Mouse (Mus musculus): ENCODE results near the gene Mecom. TPM values are rescaled to one million over a fixed set of nuclear protein-coding genes. Genes with fewer than 3 reads are reported as not detected.

The Mecom gene
- polyA plus RNA-seq, 1 experiment: not detected

GRCm38 (mm10) chr3:30332337-30332736 lies 215.5 kb downstream of the Mecom start:
- Histone ChIP-seq H3K4me3 (ENCODE audit: insufficient read depth, low read length) (no peak overlapping the region), H3K27ac (ENCODE audit: insufficient read depth, low read depth, low read length) (no peak overlapping the region), H3K4me1 (ENCODE audit: control insufficient read depth, insufficient read depth, low read length) (no peaks in the 10 kb centered on the region)
- no peak for TF ChIP-seq CTCF (IDR thresholded peaks at IDR 0.05; ENCODE audit: low read depth, low read length)
- TF ChIP-seq POLR2A (IDR thresholded peaks at IDR 0.05; ENCODE audit: borderline replicate concordance, low read depth, low read length): no peak

DNA sequence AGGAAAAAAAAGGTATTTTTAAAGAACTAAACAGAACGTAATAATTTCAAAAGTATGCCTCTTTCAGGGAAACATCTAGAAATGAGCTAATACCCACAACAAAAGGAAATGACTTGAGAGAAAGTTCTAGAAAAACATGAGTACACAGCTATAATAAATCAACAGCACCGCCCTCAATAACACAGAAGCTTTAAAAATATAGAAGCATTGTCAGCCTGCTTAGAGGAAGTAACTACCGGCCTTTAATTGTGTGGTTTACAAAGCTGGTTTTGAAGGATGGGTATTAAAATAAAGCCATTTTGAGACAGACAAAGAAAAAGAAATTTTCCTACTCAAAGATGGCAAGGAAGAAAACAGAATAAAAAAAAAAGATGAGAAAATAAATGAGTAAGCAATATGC lies 217.3 kb downstream of the Mecom start:
- no peak overlapping the region for H3K4me3 ChIP-seq (ENCODE audit: insufficient read depth, low read length)
- TF ChIP-seq CTCF (IDR thresholded peaks at IDR 0.05; ENCODE audit: low read depth, low read length) (no peak), POLR2A (IDR thresholded peaks at IDR 0.05; ENCODE audit: borderline replicate concordance, low read depth, low read length) (no peak)

DNA sequence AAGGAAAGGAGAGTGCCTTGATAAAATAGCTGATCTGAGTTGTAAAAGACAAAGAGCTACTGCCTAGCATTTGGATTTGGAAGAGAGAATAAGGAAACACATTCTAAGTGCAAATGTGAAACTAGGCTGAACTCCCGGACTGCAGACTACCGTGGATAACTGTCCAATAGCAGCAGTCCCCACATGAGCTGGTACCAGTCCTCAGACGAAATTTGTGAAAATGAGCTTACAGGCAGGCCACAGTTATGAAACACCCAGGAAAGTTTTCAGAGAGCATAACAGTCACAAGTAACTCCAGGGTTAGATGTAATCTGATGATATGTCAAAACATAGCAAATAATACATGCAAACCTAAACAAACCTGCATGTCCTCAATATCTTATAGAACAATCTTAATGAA lies 217.8 kb downstream of the Mecom start:
- TF ChIP-seq POLR2A (IDR thresholded peaks at IDR 0.05; ENCODE audit: borderline replicate concordance, low read depth, low read length): no peak
- TF ChIP-seq CTCF (IDR thresholded peaks at IDR 0.05; ENCODE audit: low read depth, low read length): no peak
- Histone ChIP-seq H3K27ac (ENCODE audit: insufficient read depth, low read depth, low read length) (no peak overlapping the region), H3K4me3 (ENCODE audit: insufficient read depth, low read length) (no peak overlapping the region), H3K4me1 (ENCODE audit: control insufficient read depth, insufficient read depth, low read length) (no peaks in the 10 kb centered on the region)

More for the DNA sequence above, 217.3 kb downstream of the Mecom start:
- no peaks in the 10 kb centered on the region for H3K4me1 ChIP-seq (ENCODE audit: control insufficient read depth, insufficient read depth, low read length)
- H3K27ac ChIP-seq (ENCODE audit: insufficient read depth, low read depth, low read length): no peak overlapping the region

DNA sequence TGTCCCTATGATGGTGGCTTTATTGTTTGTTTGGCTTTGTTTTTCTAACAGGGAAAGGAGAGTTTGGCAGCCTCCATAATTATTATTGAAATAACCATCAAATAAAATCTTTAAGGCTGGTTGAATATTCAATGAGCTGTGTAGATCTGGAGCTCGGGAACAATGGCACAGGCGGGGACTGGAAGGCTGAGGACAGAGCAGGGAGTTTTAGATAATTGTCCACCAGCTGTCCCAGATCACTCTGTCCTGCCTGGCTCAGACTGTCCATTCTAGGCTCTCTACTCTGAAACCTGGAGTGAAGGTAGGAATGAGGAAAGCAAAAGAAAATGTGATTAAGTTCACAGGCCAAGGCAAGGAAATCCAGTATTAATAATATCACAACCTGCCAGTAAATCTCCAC lies 232.9 kb downstream of the Mecom start:
- H3K27ac ChIP-seq (ENCODE audit: insufficient read depth, low read depth, low read length): no peak overlapping the region
- no peaks in the 10 kb centered on the region for H3K4me1 ChIP-seq (ENCODE audit: control insufficient read depth, insufficient read depth, low read length)
- no peak for TF ChIP-seq CTCF (IDR thresholded peaks at IDR 0.05; ENCODE audit: low read depth, low read length)
- no peak for TF ChIP-seq POLR2A (IDR thresholded peaks at IDR 0.05; ENCODE audit: borderline replicate concordance, low read depth, low read length)
- no peak overlapping the region for H3K4me3 ChIP-seq (ENCODE audit: insufficient read depth, low read length)

DNA sequence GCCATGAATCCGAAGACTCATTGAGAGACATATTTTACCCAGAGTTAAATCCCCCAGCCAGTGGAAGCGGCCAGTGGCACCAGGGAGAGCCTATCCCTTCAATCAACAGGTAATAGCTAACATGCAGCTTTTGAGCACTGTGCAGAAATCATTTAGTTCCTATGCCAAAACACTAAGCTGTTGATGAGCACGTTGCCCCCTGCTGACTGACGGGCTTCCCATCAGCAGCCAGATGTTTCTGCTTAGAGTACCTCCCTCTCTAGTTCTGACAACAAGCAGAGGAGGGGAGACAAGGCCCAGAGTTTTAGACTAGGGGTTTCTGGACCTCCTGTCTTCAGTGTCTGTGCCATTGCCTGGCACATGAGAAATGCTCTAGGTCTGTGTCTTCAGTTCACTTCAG lies 239.7 kb downstream of the Mecom start:
- H3K27ac ChIP-seq (ENCODE audit: insufficient read depth, low read depth, low read length): no peak overlapping the region
- no peak overlapping the region for H3K4me3 ChIP-seq (ENCODE audit: insufficient read depth, low read length)
- TF ChIP-seq CTCF (IDR thresholded peaks at IDR 0.05; ENCODE audit: low read depth, low read length) (no peak), POLR2A (IDR thresholded peaks at IDR 0.05; ENCODE audit: borderline replicate concordance, low read depth, low read length) (no peak)
- H3K4me1 ChIP-seq (ENCODE audit: control insufficient read depth, insufficient read depth, low read length): no peaks in the 10 kb centered on the region

- H3K4me3 ChIP-seq (ENCODE audit: insufficient read depth, low read length): no peak overlapping the region
- H3K4me1 ChIP-seq (ENCODE audit: control insufficient read depth, insufficient read depth, low read length): no peaks in the 10 kb centered on the region
- no peak for TF ChIP-seq CTCF (IDR thresholded peaks at IDR 0.05; ENCODE audit: low read depth, low read length)
- no peak for TF ChIP-seq POLR2A (IDR thresholded peaks at IDR 0.05; ENCODE audit: borderline replicate concordance, low read depth, low read length)
- no peak overlapping the region for H3K27ac ChIP-seq (ENCODE audit: insufficient read depth, low read depth, low read length)
These were observed 240.2 kb downstream of the Mecom start for GRCm38 (mm10) chr3:30307601-30308000.

DNA sequence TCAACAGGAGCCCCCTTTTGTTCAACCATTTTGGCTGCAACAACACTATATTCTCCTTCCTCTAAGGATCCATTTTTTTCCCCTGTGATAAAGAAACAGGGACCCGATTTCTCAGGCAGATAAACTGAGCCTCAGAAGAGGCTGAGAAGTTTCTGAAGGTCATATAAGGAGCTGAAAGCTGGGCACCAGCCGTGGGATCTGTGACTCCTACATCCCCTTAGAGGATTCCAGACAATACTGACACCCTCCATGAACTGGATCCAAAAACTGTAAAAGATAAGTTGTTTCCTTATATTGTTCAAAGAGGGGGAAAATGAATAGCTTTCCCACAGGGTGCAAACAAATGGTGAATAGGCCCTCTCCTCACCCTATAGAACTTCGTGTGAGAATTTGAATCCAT lies 241.7 kb downstream of the Mecom start:
- H3K27ac ChIP-seq (ENCODE audit: insufficient read depth, low read depth, low read length): no peak overlapping the region
- no peak overlapping the region for H3K4me3 ChIP-seq (ENCODE audit: insufficient read depth, low read length)
- TF ChIP-seq POLR2A (IDR thresholded peaks at IDR 0.05; ENCODE audit: borderline replicate concordance, low read depth, low read length): no peak
- no peak for TF ChIP-seq CTCF (IDR thresholded peaks at IDR 0.05; ENCODE audit: low read depth, low read length)
- no peaks in the 10 kb centered on the region for H3K4me1 ChIP-seq (ENCODE audit: control insufficient read depth, insufficient read depth, low read length)

DNA sequence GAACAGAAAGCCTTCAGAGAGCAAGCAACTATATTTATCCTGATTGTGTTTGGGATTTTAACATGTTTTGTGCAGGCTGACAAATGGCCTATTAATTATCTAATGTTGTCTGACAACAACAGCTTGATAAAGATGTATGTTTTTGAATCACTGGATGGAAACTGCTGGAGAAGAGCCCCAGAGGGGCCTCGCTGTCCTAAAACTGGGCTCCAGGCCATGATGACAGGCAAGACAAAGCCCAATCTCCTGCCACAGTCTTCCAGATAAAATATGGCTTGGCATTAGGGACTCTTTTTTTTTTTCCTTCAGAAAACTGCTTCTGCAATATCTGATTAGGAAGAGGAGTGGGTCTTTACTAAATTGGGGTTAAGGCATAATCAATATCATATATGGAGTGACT lies 248.3 kb downstream of the Mecom start:
- Histone ChIP-seq H3K4me3 (ENCODE audit: insufficient read depth, low read length) (no peak overlapping the region), H3K4me1 (ENCODE audit: control insufficient read depth, insufficient read depth, low read length) (no peaks in the 10 kb centered on the region), H3K27ac (ENCODE audit: insufficient read depth, low read depth, low read length) (no peak overlapping the region)
- TF ChIP-seq POLR2A (IDR thresholded peaks at IDR 0.05; ENCODE audit: borderline replicate concordance, low read depth, low read length): no peak
- TF ChIP-seq CTCF (IDR thresholded peaks at IDR 0.05; ENCODE audit: low read depth, low read length): no peak

DNA sequence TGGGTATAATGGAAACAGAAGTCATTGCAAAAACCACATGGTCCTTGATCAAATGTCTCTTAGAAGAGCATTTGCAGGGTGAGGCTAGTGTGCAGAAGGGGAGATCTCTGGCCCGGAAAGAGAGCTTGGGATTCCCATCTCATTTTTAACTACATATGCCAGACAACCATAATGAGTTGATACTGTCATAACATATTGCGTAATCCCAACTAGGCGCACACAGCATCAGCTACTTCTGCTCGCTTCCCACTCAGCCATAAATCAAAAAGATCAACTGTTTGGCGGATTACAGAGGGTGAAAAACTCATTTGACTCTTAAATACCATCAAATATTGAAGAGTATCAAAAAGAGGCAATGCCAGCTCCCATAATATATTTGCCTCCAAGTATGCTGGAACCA lies 253.4 kb downstream of the Mecom start:
- Histone ChIP-seq H3K4me1 (ENCODE audit: control insufficient read depth, insufficient read depth, low read length) (no peaks in the 10 kb centered on the region), H3K27ac (ENCODE audit: insufficient read depth, low read depth, low read length) (no peak overlapping the region), H3K4me3 (ENCODE audit: insufficient read depth, low read length) (no peak overlapping the region)
- TF ChIP-seq CTCF (IDR thresholded peaks at IDR 0.05; ENCODE audit: low read depth, low read length) (no peak), POLR2A (IDR thresholded peaks at IDR 0.05; ENCODE audit: borderline replicate concordance, low read depth, low read length) (no peak)

GRCm38 (mm10) chr3:30286529-30286928 lies 261.3 kb downstream of the Mecom start:
- Histone ChIP-seq H3K4me1 (ENCODE audit: control insufficient read depth, insufficient read depth, low read length) (no peaks in the 10 kb centered on the region), H3K4me3 (ENCODE audit: insufficient read depth, low read length) (no peak overlapping the region)
- TF ChIP-seq CTCF (IDR thresholded peaks at IDR 0.05; ENCODE audit: low read depth, low read length): no peak
- TF ChIP-seq POLR2A (IDR thresholded peaks at IDR 0.05; ENCODE audit: borderline replicate concordance, low read depth, low read length): no peak

GRCm38 (mm10) chr3:30284094-30284493 lies 263.7 kb downstream of the Mecom start:
- Histone ChIP-seq H3K27ac (ENCODE audit: insufficient read depth, low read depth, low read length) (no peak overlapping the region), H3K4me1 (ENCODE audit: control insufficient read depth, insufficient read depth, low read length) (no peaks in the 10 kb centered on the region), H3K4me3 (ENCODE audit: insufficient read depth, low read length) (no peak overlapping the region)
- TF ChIP-seq POLR2A (IDR thresholded peaks at IDR 0.05; ENCODE audit: borderline replicate concordance, low read depth, low read length) (no peak), CTCF (IDR thresholded peaks at IDR 0.05; ENCODE audit: low read depth, low read length) (no peak)

More at GRCm38 (mm10) chr3:30286529-30286928, 261.3 kb downstream of the Mecom start:
- no peak overlapping the region for H3K27ac ChIP-seq (ENCODE audit: insufficient read depth, low read depth, low read length)
